Mouse (Mus musculus): Measurements from ENCODE around the gene H2-Eb2. TPM values are rescaled to one million over a fixed set of nuclear protein-coding genes. Genes with fewer than 3 reads are reported as not detected.

H2-Eb2 gene
- total RNA-seq (2023) = not detected

DNA sequence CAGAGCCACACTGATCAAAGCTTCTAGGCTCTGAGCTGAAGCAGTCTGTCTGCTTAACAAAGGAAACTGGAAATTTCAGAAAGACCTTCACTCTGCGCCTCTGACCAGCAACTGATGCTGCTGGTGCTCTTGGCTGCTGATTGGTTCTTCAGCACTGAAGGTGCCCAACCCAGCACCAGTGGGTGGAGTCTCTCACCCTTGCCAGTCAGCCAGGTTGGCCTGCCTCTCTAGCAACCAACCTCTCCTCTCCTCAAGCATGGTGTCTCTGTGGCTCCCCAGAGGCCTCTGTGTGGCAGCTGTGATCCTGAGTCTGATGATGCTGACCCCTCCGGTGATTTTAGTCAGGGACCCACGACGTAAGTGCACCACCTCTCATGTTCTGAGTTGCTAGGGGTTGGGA, at the start of gene H2-Eb2:
H2-Eb2 (plus strand) TSS at position 230 of the 400 bp plus-strand sequence.

DNA sequence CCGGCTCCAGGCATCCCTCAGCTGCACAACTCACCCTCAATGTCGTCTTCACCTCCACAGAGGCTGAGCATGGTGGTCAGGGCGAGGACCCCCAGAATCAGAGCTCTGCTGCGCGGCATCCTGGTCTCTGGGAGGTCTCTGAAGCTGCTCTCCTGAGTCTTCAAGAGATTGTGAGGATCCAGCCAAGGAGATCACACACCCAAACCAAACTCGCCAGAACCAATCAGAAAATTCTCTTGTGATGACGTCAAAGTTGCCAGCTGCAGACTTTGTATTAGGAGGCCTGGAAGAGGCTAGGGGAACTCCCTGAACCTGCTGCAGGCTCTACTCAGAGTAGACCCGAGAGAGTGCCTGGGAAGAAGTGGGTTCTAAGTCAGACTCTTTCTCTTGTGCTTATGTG, 37.8 kb upstream of the H2-Eb2 start, which contains the start of gene H2-Aa:
H2-Aa (minus strand) TSS at position 176 of the 400 bp plus-strand sequence.

DNA sequence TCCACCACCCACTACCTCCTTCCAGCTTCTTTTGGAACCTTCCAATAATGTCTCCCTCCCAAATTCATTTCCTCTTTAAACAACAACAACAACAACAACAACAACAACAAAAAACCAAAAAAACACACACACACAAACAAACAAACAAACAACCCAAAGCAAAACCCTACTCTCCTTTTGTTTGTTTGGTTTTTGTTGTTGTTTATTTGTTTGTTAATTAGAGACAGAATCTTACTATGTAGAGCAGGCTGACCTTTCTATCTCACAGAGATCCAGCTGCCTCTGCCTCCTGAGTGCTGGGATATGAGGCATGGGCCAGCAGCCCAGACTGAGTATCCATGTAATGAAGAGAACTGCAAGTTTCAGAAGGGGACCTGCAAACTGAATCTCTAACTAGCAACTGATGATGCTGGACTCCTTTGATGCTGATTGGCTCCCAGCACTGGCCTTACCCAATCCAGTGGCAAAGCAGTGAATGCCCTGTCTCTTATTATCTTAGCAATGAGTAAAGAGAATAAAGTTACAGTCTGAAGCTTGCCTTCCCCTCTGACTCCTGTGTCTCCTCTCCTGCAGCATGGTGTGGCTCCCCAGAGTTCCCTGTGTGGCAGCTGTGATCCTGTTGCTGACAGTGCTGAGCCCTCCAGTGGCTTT, 20.0 kb upstream of the H2-Eb2 start, which contains the start of gene H2-Eb1:
H2-Eb1 (plus strand) TSS at position 488 of the 651 bp plus-strand sequence.

GRCm38 (mm10) chr17:34354539-34354938, 29.1 kb downstream of the H2-Eb2 start, which contains the start of gene Btnl2:
Btnl2 (plus strand) TSS chr17:34354822.

DNA sequence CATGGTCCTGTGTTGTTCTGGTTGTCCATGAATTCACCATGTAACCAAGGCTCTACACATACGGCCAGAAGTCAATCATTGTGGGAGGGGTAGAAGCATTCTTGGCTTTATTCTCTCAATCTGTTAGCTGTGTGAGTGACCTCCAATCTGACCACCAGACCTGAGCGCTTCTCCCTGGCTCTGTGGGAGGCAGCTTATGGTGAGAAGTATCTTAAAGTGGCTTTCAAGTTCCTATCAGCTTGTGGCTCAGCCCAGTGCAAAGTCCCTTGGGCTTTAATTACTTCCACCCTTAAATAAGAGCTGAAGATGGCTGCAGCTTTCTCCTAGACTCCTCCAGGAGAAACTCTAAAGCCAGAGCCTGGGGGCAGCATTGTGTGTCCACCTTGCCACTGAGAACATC, 51.4 kb downstream of the H2-Eb2 start, which contains the start of gene Btnl1:
Btnl1 (plus strand) TSS at position 286 of the 400 bp plus-strand sequence.

Other genes with a start within 250 kb of the H2-Eb2 start
- 1 to 10 TPM; 6.9 to 9.5 TPM for gene H2-Oa, start 233.3 kb upstream of the H2-Eb2 start, total RNA-seq (2023)
- 10 to 100 TPM; 25.1 to 25.8 TPM for gene H2-DMa, start 206.1 kb upstream of the H2-Eb2 start, total RNA-seq (2023)
- 100 to 1,000 TPM; 303 to 376 TPM for gene Brd2, start 203.0 kb upstream of the H2-Eb2 start, total RNA-seq (2023)
- 1 to 10 TPM; 2.3 to 8.6 TPM for gene H2-DMb2, start 182.4 kb upstream of the H2-Eb2 start, total RNA-seq (2023)
- 1 to 10 TPM; 3.1 to 5.9 TPM for gene H2-DMb1, start 172.6 kb upstream of the H2-Eb2 start, total RNA-seq (2023)
- gene Tap1, start 138.1 kb upstream of the H2-Eb2 start, total RNA-seq (2023) = 100 to 1,000 TPM; 187 to 213 TPM
- gene Psmb9, start 137.9 kb upstream of the H2-Eb2 start, total RNA-seq (2023) = 100 to 1,000 TPM; 130 to 159 TPM
- 100 to 1,000 TPM; 281 to 304 TPM for gene Psmb8, start 127.9 kb upstream of the H2-Eb2 start, total RNA-seq (2023)
- 100 to 1,000 TPM; 165 to 199 TPM for gene Tap2, start 122.1 kb upstream of the H2-Eb2 start, total RNA-seq (2023)
- 10 to 100 TPM; 50.5 to 59.9 TPM for gene H2-Ob, start 86.8 kb upstream of the H2-Eb2 start, total RNA-seq (2023)
- gene H2-Ab1, start 68.0 kb upstream of the H2-Eb2 start, total RNA-seq (2023) = 10 to 100 TPM; 20.1 to 49.2 TPM
- gene H2-Aa, start 37.8 kb upstream of the H2-Eb2 start, total RNA-seq (2023) = 10 to 100 TPM; 21.0 to 52.3 TPM
- gene H2-Eb1, start 19.8 kb upstream of the H2-Eb2 start, total RNA-seq (2023) = 10 to 100 TPM; 16.7 to 33.7 TPM
- under 1 TPM in 1 of 2 experiments, not detected in 1; 0.36 TPM for gene Btnl2, start 29.2 kb downstream of the H2-Eb2 start, total RNA-seq (2023)
- not detected for gene Btnl1, start 51.5 kb downstream of the H2-Eb2 start, total RNA-seq (2023)
- 1 to 10 TPM; 1.1 to 2.8 TPM for gene BC051142, start 73.2 kb downstream of the H2-Eb2 start, total RNA-seq (2023)
- gene Btnl4, start 151.7 kb downstream of the H2-Eb2 start, total RNA-seq (2023) = not detected
- gene Btnl6, start 191.7 kb downstream of the H2-Eb2 start, total RNA-seq (2023) = not detected
- under 1 TPM; 0.09 to 0.12 TPM for gene Notch4, start 238.6 kb downstream of the H2-Eb2 start, total RNA-seq (2023)

Measured in T-cell, adult 66 days (primary cell).